In genomic region chr7:50485304-50485703, GRCm38 (mm10) we compare ENCODE assay signal across 9 mouse cellular contexts.
A peak's percentile ranks its signal among the peaks of the same experiment; 100 is the strongest.
DNase-seq lines count a peak whose midpoint lies in the region; ATAC-seq lines count a peak whose summit lies in the region.
"Had no signal": no experiment of that assay in that cellular context is flagged by ENCODE, and none has a peak within 500 bp of the region (broad histone marks: within the 10 kb centered on the region; RNA-seq: fewer than 3 reads in every experiment).

No protein-coding gene starts in this region.

- H3K9me3 ChIP-seq in forebrain, embryonic 15.5 days = no peaks in the 10 kb centered on the region
- no peaks in the 10 kb centered on the region for H3K9me3 ChIP-seq in limb, embryonic 11.5 days (ENCODE audit: control insufficient read depth, low read length)
- H3K9me3 ChIP-seq: midbrain, embryonic 12.5 days had no signal

- no peak overlapping the region for H3K9ac ChIP-seq in forebrain, embryonic 15.5 days (replicated peaks)
- no peak overlapping the region for H3K9ac ChIP-seq in limb, embryonic 11.5 days (ENCODE audit: low read length)
- H3K9ac ChIP-seq: midbrain, embryonic 12.5 days had no signal

- intact Hi-C loops in heart, postnatal 14 days (cut with DNase I) = loop anchor here (5.0 kb wide), 1 partner anchor 533 kb away; no protein-coding TSS in a partner anchor

- no peak overlapping the region for H3K27ac ChIP-seq in forebrain, embryonic 15.5 days (replicated peaks)
- no peak overlapping the region for H3K27ac ChIP-seq in limb, embryonic 11.5 days (replicated peaks; ENCODE audit: low read depth, low read length)
- H3K27ac ChIP-seq: midbrain, embryonic 12.5 days had no signal

- H3K4me2 ChIP-seq in forebrain, embryonic 15.5 days (replicated peaks) = no peak overlapping the region
- H3K4me2 ChIP-seq in limb, embryonic 11.5 days (ENCODE audit: low read depth, severe bottlenecking) = no peak overlapping the region
- H3K4me2 ChIP-seq: midbrain, embryonic 12.5 days had no signal

- H3K36me3 ChIP-seq in forebrain, embryonic 15.5 days = no peaks in the 10 kb centered on the region
- no peaks in the 10 kb centered on the region for H3K36me3 ChIP-seq in limb, embryonic 11.5 days (ENCODE audit: control insufficient read depth, insufficient read depth, low read length)
- H3K36me3 ChIP-seq: midbrain, embryonic 12.5 days had no signal

- peak; percentile 2 to 10 for DNase-seq in heart, postnatal 14 days
- DNase-seq in heart, adult 9 months (ENCODE audit: low spot score in 2 of 2) = no peak
- DNase-seq in urinary bladder, adult 18-20 months (ENCODE audit: low spot score in 2 of 2) = peak; percentile 2 to 4
- no peak for DNase-seq in urinary bladder, adult 2 months (ENCODE audit: low spot score)
- peak; percentile 56 for DNase-seq in limb, embryonic 11.5 days (ENCODE audit: low spot score)
- no peak for DNase-seq in spleen, adult 18-20 months

- H3K4me3 ChIP-seq in forebrain, embryonic 15.5 days = no peak overlapping the region
- no peak overlapping the region for H3K4me3 ChIP-seq in limb, embryonic 11.5 days (ENCODE audit: low read depth, low read length)
- H3K4me3 ChIP-seq: midbrain, embryonic 12.5 days had no signal

- ATAC-seq in forebrain, embryonic 15.5 days (replicated peaks) = 0 out of 2 replicates have a peak, but pooled peaks have one; percentile 11
- ATAC-seq in limb, embryonic 11.5 days (ENCODE audit: insufficient number of reproducible peaks, low FRiP score, low TSS enrichment, low read depth) = no peak
- no peak for ATAC-seq in megakaryocyte, adult 5-6 weeks (ENCODE audit: poor library complexity, severe bottlenecking)

- WGBS in forebrain, embryonic 15.5 days = 15% methylated on average over 1 of the region's 1 CpGs
- WGBS in limb, embryonic 11.5 days = 13% methylated on average over 1 of the region's 1 CpGs

- H3K4me1 ChIP-seq in forebrain, embryonic 15.5 days = no peaks in the 10 kb centered on the region
- no peaks in the 10 kb centered on the region for H3K4me1 ChIP-seq in limb, embryonic 11.5 days (ENCODE audit: control insufficient read depth, insufficient read depth, low read length)
- H3K4me1 ChIP-seq: midbrain, embryonic 12.5 days had no signal

- H3K27me3 ChIP-seq in forebrain, embryonic 15.5 days = no peaks in the 10 kb centered on the region
- H3K27me3 ChIP-seq in limb, embryonic 11.5 days (ENCODE audit: control insufficient read depth, insufficient read depth, low read length) = no peaks in the 10 kb centered on the region
- H3K27me3 ChIP-seq: midbrain, embryonic 12.5 days had no signal

Comparison
In these comparisons a context has a peak if more than half of its experiments do, and no peak if none do; other contexts are left out.
1. DNase-seq: peak in heart, postnatal 14 days (2 of 2), urinary bladder, adult 18-20 months (2 of 2) and limb, embryonic 11.5 days (single experiment); none in heart, adult 9 months (0 of 2), urinary bladder, adult 2 months (single experiment) and spleen, adult 18-20 months (0 of 2).